Mouse (Mus musculus) spleen, adult 2 months (tissue): ENCODE results near the gene Arhgef3.

ENCODE experiments used
- CTCF ChIP-seq: fragments of 200-500 bp; IDR thresholded peaks from 2 replicates; pipeline ENCODE4 v1.5.1; 2011; ENCODE audit warnings: mild to moderate bottlenecking, inconsistent platforms; ENCODE audit not compliant: insufficient read depth, insufficient read length, insufficient replicate concordance; ENCODE audit errors: extremely low read depth
- POLR2A ChIP-seq: fragments of 200-500 bp; IDR thresholded peaks from 2 replicates; pipeline ENCODE4 v1.6.1; 2011; ENCODE audit warnings: low read depth, low read length, inconsistent platforms

GRCm38 (mm10) chr14:27085999-27086398, 28.7 kb upstream of the Arhgef3 start:
- TF ChIP-seq POLR2A (no peak), CTCF (no peak)
